Mouse (Mus musculus) gonadal fat pad, adult 2 months (tissue): ENCODE measurements around the gene Psd. TPM values are rescaled to one million over a fixed set of nuclear protein-coding genes. Genes with fewer than 3 reads are reported as not detected.

ENCODE experiments used
- polyA plus RNA-seq: library from polyadenylated mRNA; depleted of rRNA; stranded (reverse); fragments of >200 nt; gene quantifications from 2 replicates; pipeline ENCODE4 v1.2.3, GENCODE M21; 2012; rRNA removed

Gene Psd
- polyA plus RNA-seq, 1 experiment, result 10.3 TPM

Other genes with a start within 250 kb of the Psd start
- 0.24 TPM in 1 of 2 replicates, not detected in the other for gene Elovl3, start 195.3 kb downstream of the Psd start, polyA plus RNA-seq
- 0.19 TPM in 1 of 2 replicates, not detected in the other for gene Pitx3, start 178.8 kb downstream of the Psd start, polyA plus RNA-seq
- 71.0 and 81.8 TPM in 2 replicates for gene Gbf1, start 174.6 kb downstream of the Psd start, polyA plus RNA-seq
- 28.8 and 33.4 TPM in 2 replicates for gene Nfkb2, start 22.8 kb downstream of the Psd start, polyA plus RNA-seq
- gene Fbxl15, start 1.0 kb upstream of the Psd start, polyA plus RNA-seq, result 17.4 and 18.3 TPM in 2 replicates
- 76.6 and 81.1 TPM in 2 replicates for gene Cuedc2, start 11.5 kb upstream of the Psd start, polyA plus RNA-seq
- gene Mfsd13a, start 14.0 kb upstream of the Psd start, polyA plus RNA-seq, result 17.7 and 28.6 TPM in 2 replicates
- gene 2310034G01Rik, start 23.1 kb upstream of the Psd start, polyA plus RNA-seq, result 4.1 and 4.5 TPM in 2 replicates
- 108 and 126 TPM in 2 replicates for gene Actr1a, start 68.6 kb upstream of the Psd start, polyA plus RNA-seq
- gene Sufu, start 69.7 kb upstream of the Psd start, polyA plus RNA-seq, result 23.3 and 24.2 TPM in 2 replicates
- gene Trim8, start 174.5 kb upstream of the Psd start, polyA plus RNA-seq, result 22.4 and 36.0 TPM in 2 replicates
- 31.8 and 38.1 TPM in 2 replicates for gene Arl3, start 246.0 kb upstream of the Psd start, polyA plus RNA-seq
- 8.1 and 8.5 TPM in 2 replicates for gene Sfxn2, start 246.2 kb upstream of the Psd start, polyA plus RNA-seq